Comparison of ENCODE assay signal across 14 mouse cellular contexts in the genomic region with DNA sequence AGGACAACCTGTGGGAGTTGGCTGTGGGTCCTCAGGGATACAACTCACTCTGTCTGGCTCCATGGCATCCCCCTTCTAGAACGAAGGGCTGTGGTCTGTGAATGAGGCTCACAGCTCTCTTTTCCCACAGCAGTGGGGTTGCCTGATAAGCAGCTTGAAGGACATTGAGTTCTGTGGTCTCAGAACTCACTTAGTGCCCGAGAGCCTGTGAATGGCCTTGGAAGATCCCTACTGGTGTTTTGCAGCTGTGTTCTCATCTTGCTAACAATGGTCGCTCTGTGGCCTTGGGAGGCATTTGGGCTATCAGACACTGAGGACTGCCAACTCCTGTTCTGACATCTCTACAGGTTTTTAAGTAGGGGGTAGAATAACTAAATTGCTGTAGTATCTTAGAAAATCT.
"Had no signal": no experiment of that assay in that cellular context is flagged by ENCODE, and none has a peak within 500 bp of the region (broad histone marks: within the 10 kb centered on the region; RNA-seq: fewer than 3 reads in every experiment).

No protein-coding gene starts in this region.

- ATAC-seq: intestine, embryonic 15.5 days; liver, postnatal 0 days; midbrain, embryonic 13.5 days; midbrain, embryonic 16.5 days had no signal

- H3K9me3 ChIP-seq: intestine, embryonic 15.5 days; kidney, embryonic 15.5 days; limb, embryonic 12.5 days; limb, embryonic 15.5 days; midbrain, embryonic 13.5 days had no signal

- H3K27ac ChIP-seq: intestine, embryonic 15.5 days; kidney, embryonic 15.5 days; limb, embryonic 12.5 days; limb, embryonic 15.5 days; liver, embryonic 14.5 days; midbrain, embryonic 13.5 days; stomach, postnatal 0 days had no signal

- H3K9ac ChIP-seq: intestine, embryonic 15.5 days; kidney, embryonic 15.5 days; limb, embryonic 12.5 days; limb, embryonic 15.5 days; liver, embryonic 14.5 days; liver, postnatal 0 days; lung, embryonic 14.5 days; midbrain, embryonic 13.5 days had no signal

- H3K4me3 ChIP-seq: intestine, embryonic 15.5 days; kidney, embryonic 15.5 days; limb, embryonic 12.5 days; limb, embryonic 15.5 days; midbrain, embryonic 13.5 days had no signal

- H3K4me2 ChIP-seq: intestine, embryonic 15.5 days; kidney, embryonic 15.5 days; limb, embryonic 12.5 days; limb, embryonic 15.5 days; liver, embryonic 11.5 days; lung, embryonic 14.5 days; midbrain, embryonic 13.5 days had no signal

- H3K27me3 ChIP-seq: intestine, embryonic 15.5 days; kidney, embryonic 15.5 days; limb, embryonic 12.5 days; limb, embryonic 15.5 days; midbrain, embryonic 13.5 days had no signal

- DNase-seq: layer of hippocampus, adult 9-11 months; left cerebral cortex, postnatal 4 days; liver, postnatal 0 days; lung, embryonic 14.5 days; thymus, adult 18-20 months had no signal
